Mouse (Mus musculus) urinary bladder, postnatal 14 days (tissue): ENCODE data around the gene Morn1.

Source experiments
- DNase-seq: peaks from one replicate; pipeline ENCODE4 v3.0.0; 2021; ENCODE audit warnings: low spot score

The Morn1 gene

GRCm38 (mm10) chr4:155086108-155087024 is at the start of gene Morn1, which contains the start of gene Rer1:
TSS of gene Morn1 (plus strand) at chr4:155086577.
TSS of gene Rer1 (minus strand) at chr4:155086382.
- peak; percentile 100 for DNase-seq

- DNase-seq = no peak
Observed at GRCm38 (mm10) chr4:155040197-155040596, 46.2 kb upstream of the Morn1 start.

GRCm38 (mm10) chr4:155040696-155041095 is 45.7 kb upstream of the Morn1 start:
- no peak for DNase-seq

GRCm38 (mm10) chr4:155042606-155043288 is 43.6 kb upstream of the Morn1 start:
- DNase-seq = no peak

GRCm38 (mm10) chr4:155043289-155043625 is 43.1 kb upstream of the Morn1 start:
- DNase-seq = no peak

- DNase-seq = no peak
Observed at GRCm38 (mm10) chr4:155046636-155047035, 39.7 kb upstream of the Morn1 start.

DNA sequence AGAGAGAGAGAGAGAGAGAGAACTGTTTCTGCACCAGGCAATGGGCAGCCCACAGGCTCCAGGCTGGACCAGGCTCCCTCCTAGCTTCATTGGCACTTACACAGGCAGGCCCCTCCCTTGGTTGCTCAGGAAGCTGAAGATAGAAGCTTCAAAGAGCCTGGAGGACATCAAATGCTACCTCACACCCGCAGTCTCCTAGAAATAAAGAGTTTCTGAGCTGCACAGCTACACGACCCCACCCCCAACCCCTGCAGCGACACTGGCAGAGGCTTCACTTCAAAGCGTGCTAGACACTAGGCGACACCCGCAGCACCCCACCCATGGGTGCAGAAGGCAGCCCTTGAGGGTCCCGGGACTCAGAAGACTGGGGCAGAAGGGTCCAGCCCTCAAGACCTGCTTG is 36.3 kb upstream of the Morn1 start:
- no peak for DNase-seq

- DNase-seq = peak; percentile 74
Observed at GRCm38 (mm10) chr4:155056724-155057123, 29.7 kb upstream of the Morn1 start, which contains the start of gene Plch2. TSS of gene Plch2 (minus strand) at chr4:155056784.

- peak; percentile 78 for DNase-seq
Observed at GRCm38 (mm10) chr4:155058325-155058724, 28.1 kb upstream of the Morn1 start.

DNA sequence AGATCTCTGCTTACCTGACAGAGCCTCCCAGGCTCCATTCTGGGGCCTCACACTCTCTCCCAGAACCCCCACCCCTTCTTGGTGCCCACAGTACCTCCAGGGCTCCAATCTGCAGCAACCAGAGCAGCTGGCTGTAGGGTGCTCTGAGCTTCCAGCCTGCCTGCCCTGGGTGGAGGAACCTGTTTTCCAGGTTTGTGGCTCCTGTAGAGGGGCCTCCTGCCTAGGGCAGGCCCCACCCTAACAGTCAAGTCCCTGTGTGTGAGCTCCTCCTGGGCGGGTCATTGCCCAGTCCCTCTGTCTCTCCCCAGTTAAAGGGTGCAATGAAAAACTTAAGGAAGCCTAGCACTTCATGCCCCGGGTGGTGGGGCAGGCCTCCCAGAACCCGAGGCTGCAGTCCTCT is 22.5 kb upstream of the Morn1 start:
- peak; percentile 87 for DNase-seq

GRCm38 (mm10) chr4:155064474-155064873 is 21.9 kb upstream of the Morn1 start:
- no peak for DNase-seq

DNA sequence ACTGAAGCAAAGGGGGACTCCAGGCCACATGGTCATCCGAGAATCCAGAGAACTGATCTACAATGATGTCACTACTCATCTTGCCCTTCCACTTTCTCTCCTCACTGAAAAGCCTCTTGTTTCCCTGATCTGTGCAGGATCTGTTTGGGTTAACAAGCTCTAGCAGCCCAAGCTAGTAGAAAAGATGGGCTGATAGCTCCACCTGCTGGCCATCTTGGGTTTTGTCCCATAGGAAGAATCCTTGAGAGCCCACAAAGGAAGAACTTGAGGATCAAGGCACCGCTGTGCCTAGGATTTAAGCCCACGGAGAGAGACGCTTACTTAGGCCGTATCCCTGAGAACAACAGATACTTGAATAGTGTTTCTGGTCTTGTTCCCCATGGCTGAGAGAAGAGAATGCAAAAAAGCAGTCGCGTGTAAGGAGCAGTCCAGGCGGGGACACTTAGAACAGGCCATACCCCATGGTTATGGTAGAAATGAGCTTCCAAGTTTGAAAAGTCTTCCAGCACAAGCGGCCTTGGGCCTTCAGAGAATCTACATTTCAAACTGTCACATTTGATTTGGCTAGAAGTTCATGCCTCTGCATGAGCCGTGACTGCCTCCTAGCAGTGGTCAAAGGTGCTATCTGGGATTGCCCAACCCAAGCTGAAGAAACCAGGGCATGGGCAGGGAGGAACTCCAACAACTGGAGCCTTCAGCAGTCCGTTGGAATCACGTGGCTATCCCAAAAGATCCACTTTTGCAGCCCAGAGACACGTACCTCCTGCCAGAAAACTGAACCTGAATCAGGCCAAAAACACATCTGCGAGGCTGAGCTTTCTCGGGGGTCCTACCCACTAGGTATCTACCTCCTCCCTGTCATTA is 20.2 kb upstream of the Morn1 start:
- peak; percentile 91 for DNase-seq

DNA sequence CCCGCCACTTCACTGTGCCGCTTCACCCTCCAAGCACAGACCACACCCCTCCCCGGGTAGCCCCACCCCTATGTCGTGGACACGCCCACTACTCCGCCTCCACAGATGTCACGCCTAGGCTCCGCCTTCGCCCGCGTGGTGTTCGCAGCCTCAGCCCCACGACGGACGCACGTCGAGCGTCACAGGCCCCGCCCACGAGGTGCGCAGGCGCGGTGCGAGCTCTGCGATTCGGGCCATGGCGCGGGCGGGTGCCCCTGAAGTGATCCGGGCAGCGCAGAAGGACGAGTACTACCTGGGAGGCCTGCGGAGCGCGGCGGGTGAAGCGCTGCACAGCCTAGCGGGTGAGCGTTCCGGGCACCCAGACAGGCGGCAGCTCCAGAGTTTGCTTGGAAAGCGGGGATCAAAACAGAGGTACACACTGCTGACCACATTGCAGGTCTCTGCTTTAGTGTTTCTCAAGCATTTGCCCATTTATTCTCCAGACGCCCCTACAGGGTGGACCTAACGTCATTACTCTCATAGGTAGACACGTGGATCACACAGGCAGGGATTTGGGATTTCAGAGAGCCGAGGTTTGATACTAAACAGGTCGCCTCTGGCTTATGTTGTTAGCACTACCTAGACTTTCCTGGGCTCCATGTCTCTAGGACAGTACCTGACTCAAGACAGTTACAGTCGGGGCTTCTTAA is 19.4 kb upstream of the Morn1 start, which contains the start of gene Pex10:
Gene Pex10 (plus strand): TSS at position 183 of the 689 bp plus-strand sequence.
- peak; percentile 97 for DNase-seq

GRCm38 (mm10) chr4:155068357-155068972 is 17.9 kb upstream of the Morn1 start:
- DNase-seq = no peak

GRCm38 (mm10) chr4:155069191-155069590 is 17.2 kb upstream of the Morn1 start:
- peak; percentile 32 for DNase-seq

GRCm38 (mm10) chr4:155070199-155070598 is 16.2 kb upstream of the Morn1 start:
- no peak for DNase-seq

DNA sequence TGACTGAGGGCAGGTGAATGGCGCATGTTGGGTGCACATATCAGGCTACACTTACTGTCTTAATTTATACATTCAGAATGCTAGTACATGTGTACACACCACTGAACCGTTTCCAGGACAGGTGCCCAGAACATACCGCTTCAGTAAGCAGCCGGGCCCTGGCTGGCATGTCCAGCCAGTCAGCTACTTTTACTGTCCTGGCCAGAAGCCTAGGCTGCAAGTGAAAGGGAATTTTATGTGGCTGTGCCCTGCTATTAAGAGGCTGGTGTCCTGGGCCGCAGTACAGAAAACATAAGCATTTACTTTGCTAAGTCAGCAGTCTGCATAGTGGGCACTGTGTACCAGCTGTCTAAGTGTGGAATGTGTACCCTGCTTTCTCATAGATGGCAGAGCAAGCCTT is 15.5 kb upstream of the Morn1 start:
- DNase-seq = peak; percentile 35

- no peak for DNase-seq
Observed at GRCm38 (mm10) chr4:155074418-155074817, 12.0 kb upstream of the Morn1 start.

DNA sequence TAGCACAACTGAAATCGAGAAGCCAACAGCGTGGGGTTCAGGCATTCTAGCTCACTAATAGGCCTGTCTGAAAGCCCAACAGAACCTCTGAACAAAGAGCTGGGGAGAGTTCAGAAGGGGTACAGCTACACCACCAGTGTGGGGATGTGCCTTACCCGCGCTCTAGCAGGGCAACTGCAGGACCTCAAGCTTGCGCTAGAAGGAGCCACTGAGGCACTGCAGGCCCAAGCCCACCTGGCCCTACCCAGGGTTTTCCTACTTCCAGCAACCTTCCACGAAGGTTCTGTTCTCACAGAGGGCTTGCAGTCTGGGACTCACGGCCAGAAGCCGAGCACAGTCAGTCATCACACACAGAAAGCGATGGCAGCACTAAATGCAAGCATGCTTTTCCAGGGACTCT is 11.2 kb upstream of the Morn1 start:
- DNase-seq = no peak

DNA sequence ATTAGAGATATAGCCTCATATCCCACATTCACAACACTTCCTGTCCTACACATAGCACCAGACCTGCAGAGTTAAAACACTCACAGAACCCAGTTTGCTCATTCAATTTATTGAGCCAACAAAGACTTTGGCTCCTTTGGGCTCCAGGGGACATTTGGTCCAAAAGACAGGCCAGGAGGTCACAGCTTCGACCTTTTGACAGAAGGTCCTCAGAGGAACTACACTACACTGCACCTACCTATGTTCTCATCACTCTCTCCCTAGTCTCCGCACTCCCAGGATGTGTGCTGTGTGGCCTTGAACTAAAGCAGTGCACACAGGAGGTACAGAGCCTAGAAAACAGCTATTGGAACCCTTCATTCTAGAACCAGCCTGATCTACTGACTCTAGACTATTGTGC is 10.6 kb upstream of the Morn1 start:
- DNase-seq = no peak

GRCm38 (mm10) chr4:155076677-155077076 is 9.7 kb upstream of the Morn1 start:
- DNase-seq = no peak
